Mouse (Mus musculus) naive thymus-derived CD4-positive, alpha-beta T cell, adult 2 months (primary cell): Measurements from ENCODE around the gene Agbl4.

Experiments used
- DNase-seq: peaks from one replicate; pipeline ENCODE4 v3.0.0-alpha.2; 2011; ENCODE audit warnings: low read depth

Gene Agbl4

DNA sequence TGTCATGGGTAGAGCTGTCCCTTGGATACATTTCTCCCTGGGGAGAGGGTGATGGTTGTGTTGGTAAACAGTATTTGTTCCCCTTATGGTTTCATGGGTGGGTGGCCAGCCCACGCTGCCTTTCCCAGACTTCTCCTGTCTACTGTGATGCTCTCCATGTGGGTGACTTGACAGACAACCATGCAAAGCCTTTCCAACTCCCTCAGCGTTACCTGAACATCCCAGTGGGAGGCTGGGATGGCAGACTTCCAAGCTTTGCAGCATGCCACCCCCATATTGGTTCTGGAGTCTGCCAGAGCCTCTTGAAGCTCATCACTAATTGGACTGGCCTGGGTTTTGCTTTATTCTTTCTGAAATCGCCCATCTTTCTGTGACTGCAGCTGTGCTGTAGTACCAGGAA lies 1101.3 kb downstream of the Agbl4 start:
- DNase-seq: no peak

DNA sequence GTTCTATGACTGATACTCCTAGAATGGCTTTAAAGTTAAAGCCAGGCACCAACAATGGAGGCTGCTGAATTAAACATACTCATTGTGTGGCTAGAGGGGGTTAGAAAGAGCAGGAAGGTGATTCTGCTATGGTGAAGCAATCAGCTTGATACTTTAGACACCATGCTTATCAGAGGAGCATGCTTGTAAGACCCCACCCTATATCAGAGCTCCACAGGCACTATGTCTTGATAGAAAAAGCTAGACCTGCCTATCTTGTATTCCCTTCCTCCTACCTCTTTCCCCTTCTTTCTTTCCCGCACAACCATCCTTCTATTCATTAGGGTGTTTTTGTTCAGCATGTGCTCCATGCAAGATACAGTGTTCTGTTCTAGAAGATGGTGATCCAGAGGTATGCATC lies 1104.0 kb downstream of the Agbl4 start:
- no peak for DNase-seq

DNA sequence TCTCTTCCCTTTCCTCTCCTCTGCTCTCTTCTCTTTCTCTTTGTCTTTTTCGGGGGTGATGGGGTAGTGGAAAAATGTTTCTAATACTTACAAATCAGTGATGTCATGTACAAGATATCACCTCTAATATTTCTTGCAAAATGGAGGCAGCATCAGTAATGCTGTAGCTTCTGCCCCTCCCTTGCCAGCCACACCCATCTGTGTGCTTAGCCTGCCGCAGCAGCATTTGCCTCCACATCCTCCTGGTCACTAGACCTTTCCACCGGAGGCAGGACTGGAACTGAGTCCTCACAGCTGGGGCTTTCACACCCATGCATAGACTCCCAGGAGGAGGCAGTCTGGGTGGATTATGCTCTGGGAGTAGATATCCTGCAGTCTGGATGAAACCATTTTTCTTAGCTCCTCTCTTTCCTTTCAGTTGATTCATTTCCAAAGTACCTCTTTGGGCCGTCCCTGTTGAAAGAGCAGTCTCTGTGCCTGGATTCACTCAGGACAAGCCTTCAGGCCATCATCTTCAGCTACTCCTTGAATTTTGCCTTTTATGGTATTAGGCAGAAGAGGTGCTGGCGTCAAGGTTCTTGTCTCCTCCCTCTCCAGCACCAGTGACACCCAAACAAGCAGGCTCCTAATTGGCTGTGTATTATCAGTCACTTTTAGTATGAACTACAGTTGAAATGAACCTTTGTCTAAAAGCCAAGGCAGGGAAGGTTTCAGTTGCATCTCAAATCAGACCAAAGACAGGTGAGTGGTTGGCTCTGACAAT lies 1105.7 kb downstream of the Agbl4 start:
- DNase-seq: no peak

DNA sequence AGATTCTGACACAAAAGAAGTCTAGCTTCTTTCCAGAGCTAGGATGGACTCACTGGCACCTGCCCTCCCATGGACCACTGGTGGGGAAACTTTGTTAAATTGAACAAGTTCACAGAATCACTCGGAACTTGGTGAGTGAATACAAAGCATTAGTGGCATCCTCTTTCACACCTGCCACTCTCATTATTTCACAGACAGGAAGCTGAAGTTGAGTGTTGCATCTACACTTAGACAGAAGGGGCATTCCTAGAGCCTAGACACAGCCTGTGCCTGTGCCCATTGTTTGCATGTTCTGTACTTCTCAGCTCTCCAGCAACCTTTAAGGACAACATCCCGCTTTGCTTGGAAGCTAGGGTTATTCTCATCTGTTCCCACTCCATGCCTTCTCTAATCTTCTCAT lies 1107.5 kb downstream of the Agbl4 start:
- DNase-seq: no peak

DNA sequence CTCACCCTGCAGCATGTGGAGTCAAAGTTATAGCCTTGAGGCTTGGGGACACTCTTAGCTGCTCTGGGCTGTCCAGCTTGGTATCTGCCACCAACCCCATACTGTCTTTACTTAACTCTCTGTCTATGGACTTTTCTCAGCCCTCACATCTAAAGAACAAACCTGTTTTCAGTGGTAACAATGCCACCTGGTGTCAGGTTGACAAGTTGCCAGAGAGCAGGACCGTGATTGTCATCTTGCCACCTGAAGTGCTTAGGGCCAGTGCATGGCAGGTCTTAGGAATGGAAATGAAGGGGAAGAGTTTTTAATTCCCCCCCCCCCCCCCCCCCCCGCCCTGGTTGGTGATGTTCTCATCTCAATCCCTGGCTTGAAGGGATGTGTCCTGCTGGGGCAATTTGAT lies 1112.7 kb downstream of the Agbl4 start:
- no peak for DNase-seq

DNA sequence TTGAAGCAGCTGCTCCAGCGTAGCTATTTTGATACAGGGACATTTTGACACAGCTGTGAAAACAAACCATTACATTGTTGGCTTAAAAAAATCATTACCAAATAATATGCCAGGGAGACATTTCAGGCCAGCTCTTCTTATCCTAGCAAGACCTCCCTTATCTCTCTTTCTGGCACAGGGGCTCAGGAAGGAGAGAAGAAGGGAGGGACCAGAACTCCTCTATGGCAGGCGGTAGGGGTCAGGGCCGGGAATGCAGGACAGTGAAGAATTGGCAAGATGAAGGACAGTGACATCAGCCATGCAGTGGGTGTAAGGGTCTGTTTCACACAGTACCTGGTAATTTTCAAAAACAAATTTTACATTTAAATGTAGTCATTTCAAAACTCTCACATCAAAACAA lies 1116.5 kb downstream of the Agbl4 start:
- no peak for DNase-seq

DNA sequence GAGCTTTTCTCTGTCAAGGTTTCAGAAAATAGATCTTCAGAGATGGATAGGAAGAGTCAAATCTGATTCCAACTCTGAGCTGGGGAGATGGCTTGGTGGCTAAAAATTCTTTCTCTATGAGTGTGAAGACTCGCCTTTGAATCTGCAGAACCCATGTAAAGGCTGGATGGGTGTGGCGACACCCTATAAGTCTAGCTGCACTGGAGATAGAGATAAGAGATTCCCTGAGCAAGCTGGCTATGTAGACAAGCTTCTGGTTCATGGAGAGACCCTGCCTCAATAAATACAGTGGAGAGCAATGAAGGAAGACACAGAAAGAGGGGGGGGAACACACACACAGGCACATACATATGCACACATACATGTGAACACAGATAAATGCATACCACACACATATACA lies 1118.7 kb downstream of the Agbl4 start:
- DNase-seq: no peak

DNA sequence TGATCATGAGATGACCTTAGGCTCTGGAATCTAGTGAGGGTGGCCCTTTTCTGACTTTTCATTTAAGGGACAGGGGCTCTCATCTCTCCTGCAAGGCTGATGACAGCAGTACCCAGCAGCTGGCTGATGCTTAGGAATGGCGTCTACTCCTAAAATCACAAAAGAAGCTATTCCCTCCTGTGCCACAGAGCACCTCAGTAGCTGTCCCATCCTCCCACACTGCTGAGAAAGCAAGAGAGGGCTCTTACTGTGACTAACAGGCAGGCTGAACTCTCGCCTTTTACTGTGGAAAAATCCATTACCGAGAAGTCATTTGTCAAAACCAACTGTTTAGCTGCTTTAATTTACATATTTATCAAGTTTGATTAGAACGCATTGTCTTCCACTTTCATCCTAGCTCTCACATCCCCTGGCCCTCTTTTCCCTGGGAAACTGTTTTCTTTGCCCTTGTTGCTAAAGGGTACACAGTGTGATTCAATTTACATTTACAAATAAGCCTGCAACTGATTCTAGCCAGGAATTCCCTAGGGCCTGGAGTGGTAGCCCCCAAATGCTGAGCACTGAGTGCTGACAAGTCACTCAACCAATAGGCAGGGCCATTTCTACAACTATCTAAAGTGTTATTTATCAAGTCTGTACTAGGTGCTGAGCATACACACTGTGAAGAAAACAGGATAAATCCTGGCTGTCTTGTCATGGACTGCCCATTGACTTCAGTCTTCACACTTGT lies 1119.8 kb downstream of the Agbl4 start:
- no peak for DNase-seq

DNA sequence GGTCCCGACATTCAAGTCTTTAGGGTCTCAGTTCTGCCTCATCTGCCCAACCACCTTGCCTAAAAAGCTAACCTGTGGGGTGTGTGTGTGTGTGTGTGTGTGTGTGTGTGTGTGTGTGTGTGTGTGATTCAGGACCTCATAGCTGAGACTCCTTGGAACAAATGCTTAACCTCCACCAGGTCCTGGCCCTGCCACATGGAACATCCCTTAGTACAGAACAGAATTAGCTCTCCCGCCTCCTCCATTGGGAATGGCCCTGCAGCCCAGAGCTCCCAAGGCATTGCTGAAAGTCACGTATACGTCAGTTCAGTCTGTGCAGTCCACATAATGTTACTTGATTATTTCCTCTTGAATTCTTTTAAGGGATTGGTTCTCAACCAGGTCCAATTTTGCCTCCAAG lies 1120.7 kb downstream of the Agbl4 start:
- no peak for DNase-seq

DNA sequence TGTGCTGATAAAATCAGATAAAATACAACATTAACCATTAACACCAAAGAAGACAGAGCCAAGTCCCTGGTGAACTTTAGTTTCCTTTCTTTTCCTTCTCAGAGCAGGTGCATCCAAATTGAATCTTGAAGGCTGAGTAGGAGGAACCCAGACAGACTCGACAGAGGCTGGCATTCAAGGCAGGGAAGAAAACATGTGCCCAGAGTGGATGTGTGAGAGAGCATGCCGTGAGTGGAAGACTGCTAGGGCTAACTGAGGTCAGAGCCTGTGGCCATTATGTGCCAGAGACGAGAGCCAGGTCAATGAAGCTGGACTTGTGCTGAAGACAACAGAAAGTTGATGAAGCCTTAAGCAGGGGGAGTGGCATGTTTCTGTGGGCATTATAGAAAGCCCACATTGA lies 1121.8 kb downstream of the Agbl4 start:
- DNase-seq: no peak

DNA sequence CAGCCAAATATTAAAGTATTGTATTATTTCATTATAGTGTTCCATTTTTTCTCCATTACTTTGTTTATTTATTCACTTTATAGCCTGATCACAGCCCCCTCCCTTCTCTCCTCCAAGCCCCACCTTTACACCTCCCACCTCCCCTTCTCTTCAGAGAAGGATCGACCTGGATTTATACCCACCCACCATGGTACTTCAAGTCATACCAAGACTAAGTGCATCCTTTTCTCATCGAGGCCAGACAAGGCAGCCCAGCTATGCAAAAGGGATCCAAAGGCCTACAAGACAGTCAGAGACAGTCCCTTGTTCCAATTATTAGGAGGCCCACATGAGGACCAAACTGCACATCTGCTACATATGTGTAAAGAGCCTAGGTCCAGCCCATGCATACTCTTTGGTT lies 1122.5 kb downstream of the Agbl4 start:
- no peak for DNase-seq

DNA sequence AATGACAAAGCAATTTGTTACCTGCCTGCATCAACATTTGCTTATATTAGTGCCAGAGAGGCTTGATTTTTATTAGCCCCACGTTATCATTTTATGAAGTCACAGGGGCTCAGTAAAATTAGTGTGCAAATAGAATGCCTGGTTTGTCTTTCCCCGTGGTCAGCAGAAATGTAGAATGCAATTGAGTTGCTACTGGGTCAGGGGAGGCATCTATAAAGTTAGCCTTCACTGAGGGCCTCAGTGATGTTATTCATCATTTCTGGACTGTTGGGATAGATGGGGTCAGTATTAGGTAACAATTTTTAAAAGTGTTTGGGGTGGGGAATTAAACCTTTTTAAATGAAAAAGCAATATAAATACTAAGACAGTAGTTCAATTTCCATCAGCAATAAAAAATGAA lies 1125.5 kb downstream of the Agbl4 start:
- DNase-seq: no peak

DNA sequence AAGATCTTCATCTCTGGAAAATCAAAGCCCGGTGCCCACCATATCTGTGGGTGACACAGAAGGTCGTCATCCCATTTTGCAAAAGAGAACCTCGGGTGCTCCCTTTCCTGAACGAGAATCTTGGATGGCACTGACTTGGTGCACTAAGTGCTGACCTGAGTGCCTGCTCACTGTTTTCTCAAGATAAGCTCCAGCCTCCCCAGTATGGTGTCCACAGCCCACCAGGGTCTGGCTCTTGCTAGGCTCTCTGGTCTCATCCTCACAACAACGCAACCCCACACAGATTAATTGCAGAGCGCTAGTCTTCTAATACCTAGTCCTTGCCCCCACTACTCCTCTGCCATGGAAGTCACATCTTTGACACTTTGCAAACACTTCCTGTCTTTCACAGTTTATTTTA lies 1131.5 kb downstream of the Agbl4 start:
- DNase-seq: no peak

DNA sequence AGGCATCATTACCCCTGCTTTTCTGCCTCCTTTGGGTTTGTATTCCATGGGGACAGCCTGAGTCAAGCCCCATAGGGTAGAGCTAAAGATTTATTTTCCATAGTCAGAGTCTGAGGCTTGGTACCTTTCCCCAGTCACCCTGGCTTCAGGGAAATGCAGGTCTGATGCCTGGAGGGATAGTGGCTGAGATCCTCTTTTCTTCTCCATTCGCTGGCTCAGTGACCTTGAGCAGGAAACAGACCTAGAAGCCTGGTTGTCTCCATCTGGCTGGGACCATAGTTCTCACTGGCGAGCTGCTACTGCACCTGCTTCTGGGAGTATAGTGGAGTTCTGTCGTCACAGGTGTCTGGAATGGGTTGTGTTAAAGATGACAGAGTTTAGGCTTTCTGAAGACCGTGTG lies 1132.5 kb downstream of the Agbl4 start:
- DNase-seq: no peak

DNA sequence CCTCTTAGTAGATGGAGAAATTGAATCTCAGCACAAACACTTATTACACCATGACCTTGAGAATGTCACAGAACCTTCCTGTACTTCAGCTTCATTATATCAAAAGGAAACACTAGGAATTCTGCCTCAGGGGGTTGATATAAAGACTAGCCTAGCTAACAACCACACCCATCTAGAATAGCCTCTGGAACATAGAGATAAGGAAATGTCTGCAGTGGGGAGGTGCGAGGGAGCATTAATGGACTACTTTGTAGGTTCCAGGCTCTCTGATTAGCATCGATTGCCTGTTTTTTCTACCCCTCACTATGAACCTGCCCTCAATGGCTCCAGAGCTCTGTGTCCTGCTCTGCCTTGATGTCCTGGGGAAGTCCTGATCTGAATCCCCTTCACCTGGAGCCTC lies 1133.1 kb downstream of the Agbl4 start:
- DNase-seq: no peak

DNA sequence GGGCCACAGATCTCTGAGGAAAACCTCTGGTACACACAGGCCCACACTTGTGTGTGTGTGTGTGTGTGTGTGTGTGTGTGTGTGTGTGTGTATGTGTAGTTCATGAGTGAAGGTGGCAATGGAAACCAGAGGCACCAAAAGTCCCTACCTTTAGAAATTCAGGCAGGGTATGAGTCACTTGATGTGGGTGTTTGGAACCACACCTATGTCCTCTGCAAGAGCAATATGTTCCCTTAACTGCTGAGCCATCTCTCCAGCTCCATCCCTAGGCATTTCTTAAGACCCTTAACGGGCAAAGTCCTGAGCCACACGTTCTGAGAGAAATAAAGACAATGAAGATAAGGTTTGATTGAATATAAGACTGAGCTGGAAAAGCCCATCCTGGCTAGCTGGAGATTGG lies 1147.2 kb downstream of the Agbl4 start:
- DNase-seq: no peak

DNA sequence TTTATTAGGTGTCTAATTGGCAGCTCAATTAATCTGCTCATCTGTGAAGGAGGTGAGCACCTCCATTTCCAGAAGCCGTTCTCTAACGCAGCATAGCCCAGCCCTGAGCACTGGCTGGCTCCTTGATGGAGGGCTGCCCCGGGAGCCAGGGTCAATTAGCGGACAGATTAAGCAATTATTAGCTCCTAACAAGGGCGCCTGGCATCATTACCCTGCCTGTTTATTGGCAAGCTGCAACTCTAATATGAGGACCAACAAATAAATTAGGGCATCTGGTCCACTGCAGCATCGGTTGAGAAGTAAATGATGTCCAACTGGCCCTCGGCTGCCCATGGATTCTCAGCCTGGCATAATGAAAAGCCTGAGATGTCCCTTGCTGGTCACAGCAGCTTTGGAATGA lies 1148.5 kb downstream of the Agbl4 start:
- no peak for DNase-seq

DNA sequence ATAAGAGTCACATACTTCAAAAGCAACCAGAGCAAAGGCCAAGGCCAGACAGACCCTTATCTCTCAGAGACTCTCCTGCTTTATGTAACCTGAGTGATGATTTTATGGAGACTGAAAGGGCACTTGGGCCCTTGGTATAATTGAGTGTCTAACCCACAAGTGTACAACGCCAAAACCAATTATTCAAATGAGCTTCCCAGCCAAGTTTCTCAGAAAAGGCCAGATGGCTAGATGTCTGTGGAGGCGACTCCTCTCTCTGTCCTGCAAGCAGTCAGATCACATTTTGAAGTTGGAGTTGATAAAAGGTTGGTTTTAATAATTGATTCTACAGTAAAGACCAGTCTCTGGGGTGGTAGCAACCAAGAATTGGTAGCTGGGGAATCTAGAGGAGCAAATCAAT lies 1158.0 kb downstream of the Agbl4 start:
- DNase-seq: no peak

DNA sequence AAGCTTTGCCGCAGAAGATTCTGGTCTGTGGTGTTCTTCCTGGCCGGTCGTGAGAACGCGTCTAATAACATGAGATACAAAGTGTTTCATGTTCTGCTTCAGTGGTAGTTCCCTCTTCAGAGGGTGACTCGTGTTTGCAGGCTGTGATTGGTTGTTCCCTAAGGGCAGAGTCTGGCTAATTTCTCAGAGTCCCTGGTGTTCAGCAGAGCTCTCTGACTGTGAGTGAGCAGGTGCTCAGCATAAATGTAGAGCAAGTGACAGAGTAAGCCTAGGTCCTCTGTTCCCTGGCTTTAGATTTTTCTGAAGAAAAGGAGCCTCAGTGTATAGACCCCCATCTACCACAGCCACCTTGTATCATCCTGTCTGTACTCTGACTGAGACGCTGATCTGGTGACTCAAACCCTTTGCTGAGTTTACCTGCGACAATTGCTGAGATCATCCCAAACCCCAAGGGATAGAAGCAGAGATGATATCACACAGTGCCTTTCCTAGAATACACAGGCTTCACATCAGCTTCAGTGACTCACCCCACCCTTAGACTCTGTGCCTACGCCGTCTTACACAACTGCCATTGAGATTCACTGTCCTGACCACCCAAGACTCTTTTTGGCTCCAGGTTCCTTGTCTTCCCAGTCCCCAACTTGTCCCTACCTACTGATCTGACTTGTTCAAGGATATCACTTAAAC lies 1179.8 kb downstream of the Agbl4 start:
- no peak for DNase-seq

DNA sequence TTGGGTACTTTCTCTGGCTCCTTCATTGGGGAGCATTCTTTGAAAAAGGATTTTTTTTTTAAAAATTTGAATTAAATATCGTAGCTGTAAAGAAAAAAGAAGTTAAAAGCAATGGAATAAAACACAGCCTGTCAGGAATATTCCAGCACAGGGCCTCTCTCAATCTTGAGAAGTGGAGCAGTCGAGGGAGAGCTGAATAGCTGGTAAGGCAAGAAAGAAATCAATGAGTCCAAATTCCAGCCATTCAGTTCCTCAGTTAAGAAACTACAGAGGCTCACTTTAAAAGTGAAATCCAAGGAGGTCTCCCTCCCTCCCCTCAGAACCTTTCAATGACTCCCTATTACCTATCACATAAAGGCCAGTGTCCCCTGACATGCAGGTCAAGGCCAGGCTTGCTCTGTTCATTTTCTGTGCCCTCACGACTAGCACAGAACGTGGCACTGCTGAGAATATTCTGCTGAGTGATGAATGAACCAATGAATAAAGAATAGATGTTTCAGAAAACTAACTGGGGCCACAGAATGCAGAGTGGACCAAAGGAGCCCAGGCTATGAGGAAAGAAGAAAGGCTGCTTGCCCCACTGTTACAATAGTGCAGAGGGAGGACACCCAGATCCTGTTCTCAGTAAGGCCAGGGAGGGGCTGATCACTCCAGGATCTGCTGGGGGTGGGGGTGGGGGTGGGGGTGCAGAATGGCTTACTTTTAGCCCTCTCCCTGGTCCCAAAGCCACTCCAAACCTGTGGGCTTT lies 1181.8 kb downstream of the Agbl4 start:
- DNase-seq: no peak

DNA sequence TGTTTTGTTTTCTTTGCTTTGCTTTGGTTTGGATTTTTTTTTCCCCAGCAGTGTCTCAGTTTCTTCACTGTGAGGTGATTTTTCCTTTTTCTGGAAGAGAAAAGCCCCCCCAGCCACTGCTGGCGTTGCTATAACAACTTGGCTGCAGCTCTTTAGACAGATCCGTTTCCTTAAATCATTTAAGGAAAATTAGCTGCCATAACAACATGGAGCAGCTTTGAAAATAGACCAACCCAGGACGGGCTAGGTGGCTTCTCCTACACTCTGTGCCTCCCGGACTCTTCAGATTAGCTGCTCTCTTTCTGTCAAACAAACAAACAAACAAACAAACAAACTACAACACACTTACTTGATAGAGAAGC lies 1182.4 kb downstream of the Agbl4 start:
- DNase-seq: no peak

DNA sequence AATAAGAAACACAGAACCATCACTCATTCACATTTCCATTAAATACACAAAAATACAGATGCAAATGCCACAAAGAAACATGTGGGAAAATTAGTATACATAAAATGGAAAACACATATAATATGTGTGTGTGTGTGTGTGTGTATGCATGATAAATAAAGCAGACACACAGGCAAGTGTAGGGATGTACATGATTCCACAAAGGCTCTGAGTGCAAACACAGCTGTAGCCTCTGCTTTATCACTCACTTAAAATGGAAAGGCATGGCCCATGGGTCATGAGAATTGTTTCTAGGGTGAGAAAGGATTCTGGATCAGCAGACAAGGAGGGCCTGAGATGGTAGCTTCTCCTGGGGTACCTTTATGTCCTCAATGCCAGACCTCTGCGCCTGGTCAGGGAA lies 1182.8 kb downstream of the Agbl4 start:
- DNase-seq: no peak
